Mouse (Mus musculus): ENCODE measurements around the gene Rag2.

DNA sequence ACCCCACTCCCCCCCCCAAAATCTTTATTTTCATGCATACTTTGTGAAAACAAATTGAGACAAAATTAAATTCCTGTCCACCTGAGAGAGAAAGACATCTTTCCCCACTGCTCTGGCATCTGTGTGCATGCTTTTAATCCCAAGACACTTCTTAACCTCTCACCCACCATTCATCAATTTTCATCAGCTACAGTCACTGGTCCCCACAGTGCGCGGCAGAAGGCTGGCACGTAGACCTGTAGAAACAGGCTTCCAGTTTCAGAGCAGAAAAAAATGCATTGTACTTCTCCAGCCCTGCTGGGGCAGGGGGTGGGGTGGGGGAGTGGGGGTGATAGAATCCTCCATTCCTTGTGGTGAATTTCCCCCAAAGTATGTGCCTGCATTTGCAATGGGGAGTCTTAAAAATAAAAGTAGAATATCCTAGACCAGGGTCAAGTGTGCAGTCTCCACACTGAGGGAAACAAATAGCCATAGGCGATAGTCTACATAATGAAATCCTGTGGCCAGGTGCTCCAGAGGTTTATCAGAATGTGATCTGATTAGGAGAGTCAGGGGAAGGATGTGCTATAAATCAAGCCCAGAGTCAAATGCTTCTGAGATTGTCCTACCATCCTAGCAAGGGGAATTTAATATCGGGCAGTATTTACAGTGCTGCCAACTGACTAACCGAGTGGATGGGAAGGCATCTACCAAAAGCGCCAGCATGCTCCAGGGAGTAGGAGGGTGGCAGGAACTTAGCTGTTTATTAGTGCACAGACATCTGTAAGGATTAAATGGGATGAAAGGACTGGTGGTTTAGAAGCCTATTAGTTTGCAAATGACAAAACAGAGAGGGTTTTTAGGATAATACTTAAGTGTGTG, 14.7 kb downstream of the Rag2 start:
- no peak for TF ChIP-seq CTCF (IDR thresholded peaks at IDR 0.05; ENCODE audit: control insufficient read depth, insufficient read depth, insufficient read length)
- TF ChIP-seq USF1 (IDR thresholded peaks at IDR 0.05; ENCODE audit: low read depth), result no peak
- no peak for TF ChIP-seq CEBPB (IDR thresholded peaks at IDR 0.05; ENCODE audit: low read depth)
- TF ChIP-seq MAX (IDR thresholded peaks at IDR 0.05), result no peak
- TF ChIP-seq MYOD1 (IDR thresholded peaks at IDR 0.05; ENCODE audit: control insufficient read depth, insufficient read length, low read depth), result no peak
- TF ChIP-seq FOSL1 (IDR thresholded peaks at IDR 0.05; ENCODE audit: insufficient read depth, low read length, poor library complexity, severe bottlenecking), result no peak
